Mouse (Mus musculus) cerebellum, postnatal 10 days (tissue): Measurements from ENCODE around the gene Rplp1.

Source experiments
- DNase-seq, 2 experiments: peaks; one replicate each; pipeline ENCODE4 v3.0.0; 2021; ENCODE audit warnings: mixed read lengths in 2 of 2

Rplp1 gene

GRCm38 (mm10) chr9:61911300-61912128, 2.8 kb downstream of the Rplp1 start:
- no peak for DNase-seq

GRCm38 (mm10) chr9:61910526-61911256, 3.7 kb downstream of the Rplp1 start:
- peak; percentile 71 to 78 for DNase-seq

- no peak for DNase-seq
Measured at GRCm38 (mm10) chr9:61909633-61910032, 4.7 kb downstream of the Rplp1 start.

GRCm38 (mm10) chr9:61908832-61909407, 5.4 kb downstream of the Rplp1 start:
- DNase-seq = no peak

GRCm38 (mm10) chr9:61908341-61908740, 6.0 kb downstream of the Rplp1 start:
- no peak for DNase-seq

GRCm38 (mm10) chr9:61907621-61908295, 6.6 kb downstream of the Rplp1 start:
- no peak for DNase-seq

- peak; percentile 35 to 51 for DNase-seq
Measured at GRCm38 (mm10) chr9:61906912-61907311, 7.4 kb downstream of the Rplp1 start.

- no peak for DNase-seq
Measured at GRCm38 (mm10) chr9:61905576-61905975, 8.8 kb downstream of the Rplp1 start.

- no peak for DNase-seq
Measured at GRCm38 (mm10) chr9:61904201-61904600, 10.1 kb downstream of the Rplp1 start.

GRCm38 (mm10) chr9:61902445-61902844, 11.9 kb downstream of the Rplp1 start:
- DNase-seq = peak; percentile 76 to 77

- no peak for DNase-seq
Measured at GRCm38 (mm10) chr9:61901574-61901973, 12.8 kb downstream of the Rplp1 start.

GRCm38 (mm10) chr9:61899804-61900203, 14.5 kb downstream of the Rplp1 start:
- DNase-seq = peak; percentile 94 to 97

GRCm38 (mm10) chr9:61898401-61898800, 15.9 kb downstream of the Rplp1 start:
- peak; percentile 94 to 96 for DNase-seq

- DNase-seq = no peak
Measured at GRCm38 (mm10) chr9:61895014-61895413, 19.3 kb downstream of the Rplp1 start.

GRCm38 (mm10) chr9:61889855-61890254, 24.5 kb downstream of the Rplp1 start:
- peak in 1 of 2 experiments; percentile 42 for DNase-seq

- peak; percentile 60 to 73 for DNase-seq
Measured at GRCm38 (mm10) chr9:61887661-61888379, 26.5 kb downstream of the Rplp1 start.

- no peak for DNase-seq
Measured at GRCm38 (mm10) chr9:61885964-61886363, 28.4 kb downstream of the Rplp1 start.

GRCm38 (mm10) chr9:61884936-61885335, 29.4 kb downstream of the Rplp1 start:
- DNase-seq = peak; percentile 25 to 45

GRCm38 (mm10) chr9:61884375-61884774, 30.0 kb downstream of the Rplp1 start:
- no peak for DNase-seq

GRCm38 (mm10) chr9:61882179-61882578, 32.2 kb downstream of the Rplp1 start:
- no peak for DNase-seq

- peak; percentile 92 for DNase-seq
Measured at GRCm38 (mm10) chr9:61878889-61879288, 35.5 kb downstream of the Rplp1 start.
